In genomic region chr13:59841761-59842160, GRCm38 (mm10) we compare ENCODE assay signal across 12 mouse cellular contexts. TPM values are rescaled to one million over a fixed set of nuclear protein-coding genes. Genes with fewer than 3 reads are reported as not detected.
A peak's percentile ranks its signal among the peaks of the same experiment; 100 is the strongest.
ATAC-seq lines count a peak whose summit lies in the region.
"Not testable (repeated sequence)": the region's sequence is repeated elsewhere in the genome, so short reads cannot be mapped to it uniquely, and the experiment has no call there.
"Had no signal": no experiment of that assay in that cellular context is flagged by ENCODE, and none has a peak within 500 bp of the region (broad histone marks: within the 10 kb centered on the region; RNA-seq: fewer than 3 reads in every experiment).

No protein-coding gene starts in this region.

- not testable (repeated sequence) for H3K27ac ChIP-seq in forebrain, embryonic 15.5 days (replicated peaks); hindbrain, embryonic 12.5 days; kidney, embryonic 15.5 days; liver, embryonic 12.5 days; liver, embryonic 16.5 days (ENCODE audit: low read length); neural tube, embryonic 12.5 days

- not testable (repeated sequence) for H3K36me3 ChIP-seq in forebrain, embryonic 15.5 days; hindbrain, embryonic 12.5 days; kidney, embryonic 15.5 days; liver, embryonic 12.5 days; liver, embryonic 16.5 days (ENCODE audit: control insufficient read depth, insufficient read depth); neural tube, embryonic 12.5 days

- not testable (repeated sequence) for H3K4me1 ChIP-seq in forebrain, embryonic 15.5 days; hindbrain, embryonic 12.5 days; kidney, embryonic 15.5 days; neural tube, embryonic 12.5 days
- H3K4me1 ChIP-seq in liver, embryonic 12.5 days = peaks cover 23% of the 10 kb centered on the region
- H3K4me1 ChIP-seq in liver, embryonic 16.5 days (ENCODE audit: control insufficient read depth, low read depth, low read length) = peaks cover 18% of the 10 kb centered on the region

- not testable (repeated sequence) for H3K9ac ChIP-seq in forebrain, embryonic 15.5 days (replicated peaks); hindbrain, embryonic 12.5 days; kidney, embryonic 15.5 days; liver, embryonic 12.5 days; liver, embryonic 16.5 days (ENCODE audit: low read depth, low read length); neural tube, embryonic 12.5 days

- H3K4me2 ChIP-seq in forebrain, embryonic 15.5 days (replicated peaks); hindbrain, embryonic 12.5 days (replicated peaks); kidney, embryonic 15.5 days; neural tube, embryonic 12.5 days (replicated peaks): not testable (repeated sequence)
- peak overlapping the region; percentile 62 for H3K4me2 ChIP-seq in liver, embryonic 12.5 days
- H3K4me2 ChIP-seq in liver, embryonic 16.5 days (ENCODE audit: low read depth, low read length) = peak overlapping the region; percentile 67

- 94% methylated on average over 14 of the region's 14 CpGs for WGBS in forebrain, embryonic 15.5 days
- WGBS in hindbrain, embryonic 12.5 days = 95% methylated on average over 12 of the region's 14 CpGs
- 90% methylated on average over 14 of the region's 14 CpGs for WGBS in kidney, embryonic 15.5 days
- 79% methylated on average over 13 of the region's 14 CpGs for WGBS in liver, embryonic 12.5 days (ENCODE audit: insufficient replicate concordance)
- 72% methylated on average over 11 of the region's 14 CpGs for WGBS in liver, embryonic 16.5 days (ENCODE audit: insufficient replicate concordance)
- WGBS in neural tube, embryonic 12.5 days = 92% methylated on average over 14 of the region's 14 CpGs

- ATAC-seq in forebrain, embryonic 15.5 days (replicated peaks) = 0 out of 2 replicates have a peak, but pooled peaks have one; percentile 7
- ATAC-seq in hindbrain, embryonic 12.5 days (ENCODE audit: low FRiP score) = 0 out of 2 replicates have a peak, but pooled peaks have one; percentile 9
- peak; percentile 41; the same call in 1 of the 2 replicates for ATAC-seq in kidney, embryonic 15.5 days (replicated peaks; ENCODE audit: low FRiP score)
- not testable (repeated sequence) for ATAC-seq in liver, embryonic 12.5 days
- ATAC-seq in liver, embryonic 16.5 days (ENCODE audit: low read depth) = 0 out of 2 replicates have a peak, but pooled peaks have one; percentile 12
- ATAC-seq in neural tube, embryonic 12.5 days (ENCODE audit: low FRiP score, low read depth) = peak; percentile 27; the same call in 1 of the 2 replicates

- H3K27me3 ChIP-seq in forebrain, embryonic 15.5 days; hindbrain, embryonic 12.5 days; kidney, embryonic 15.5 days; liver, embryonic 12.5 days (replicated peaks); liver, embryonic 16.5 days (ENCODE audit: control insufficient read depth, insufficient read depth, low read depth, low read length); neural tube, embryonic 12.5 days (replicated peaks): not testable (repeated sequence)

- not testable (repeated sequence) for H3K9me3 ChIP-seq in forebrain, embryonic 15.5 days; hindbrain, embryonic 12.5 days (replicated peaks); kidney, embryonic 15.5 days (replicated peaks); liver, embryonic 12.5 days (replicated peaks); liver, embryonic 16.5 days (replicated peaks; ENCODE audit: control insufficient read depth, low read length); neural tube, embryonic 12.5 days

- not testable (repeated sequence) for H3K4me3 ChIP-seq in forebrain, embryonic 15.5 days; hindbrain, embryonic 12.5 days; kidney, embryonic 15.5 days (replicated peaks); liver, embryonic 12.5 days; liver, embryonic 16.5 days (ENCODE audit: low read depth, low read length); neural tube, embryonic 12.5 days

RNA-seq across cellular contexts. Expression of gene Tut7, which starts 18.8 kb away (rescaled TPM):
- polyA plus RNA-seq in forebrain, embryonic 15.5 days (2015; fragmentation: Nextera tagmentation; extraction: Ambion mirVana) = 54.9 and 58.9 TPM in 2 replicates
- polyA plus RNA-seq in hindbrain, embryonic 12.5 days (2016; fragmentation: Nextera tagmentation; extraction: Ambion mirVana) = 62.9 and 70.8 TPM in 2 replicates
- 48.1 and 48.9 TPM in 2 replicates for polyA plus RNA-seq in kidney, embryonic 15.5 days (2015; fragmentation: Nextera tagmentation; extraction: Ambion mirVana)
- 66.3 and 74.4 TPM in 2 replicates for polyA plus RNA-seq in liver, embryonic 12.5 days (2016; fragmentation: Nextera tagmentation; extraction: Ambion mirVana)
- polyA plus RNA-seq in liver, embryonic 16.5 days (2015; fragmentation: Nextera tagmentation; extraction: Ambion mirVana) = 57.3 and 59.6 TPM in 2 replicates
- 55.2 and 61.7 TPM in 2 replicates for polyA plus RNA-seq in neural tube, embryonic 12.5 days (2016; fragmentation: Nextera tagmentation; extraction: Ambion mirVana)

RNA-seq across cellular contexts. Expression of gene Gm49354, which starts 59.7 kb away (rescaled TPM):
- not detected in 2 replicates for polyA plus RNA-seq in forebrain, embryonic 15.5 days (2015; fragmentation: Nextera tagmentation; extraction: Ambion mirVana)
- polyA plus RNA-seq in hindbrain, embryonic 12.5 days (2016; fragmentation: Nextera tagmentation; extraction: Ambion mirVana) = not detected in 2 replicates
- polyA plus RNA-seq in kidney, embryonic 15.5 days (2015; fragmentation: Nextera tagmentation; extraction: Ambion mirVana) = not detected in 2 replicates
- not detected in 2 replicates for polyA plus RNA-seq in liver, embryonic 12.5 days (2016; fragmentation: Nextera tagmentation; extraction: Ambion mirVana)
- polyA plus RNA-seq in liver, embryonic 16.5 days (2015; fragmentation: Nextera tagmentation; extraction: Ambion mirVana) = not detected in 2 replicates
- polyA plus RNA-seq in neural tube, embryonic 12.5 days (2016; fragmentation: Nextera tagmentation; extraction: Ambion mirVana) = not detected in 2 replicates
- polyA plus RNA-seq: activated CD4-positive, CD25-positive, alpha-beta regulatory T cell, adult 4 months; embryonic facial prominence, embryonic 13.5 days; forebrain, embryonic 12.5 days; heart, embryonic 11.5 days; heart, embryonic 15.5 days; hindbrain, embryonic 15.5 days had no signal
